Mouse (Mus musculus) bone marrow macrophage, adult 2 months (primary cell): Measurements from ENCODE around the gene Mob3a.

Experiments used
- CTCF ChIP-seq: IDR thresholded peaks from 2 replicates; pipeline ENCODE4 v1.5.1; 2012; ENCODE audit warnings: low read depth, mild to moderate bottlenecking, low read length, moderate library complexity
- POLR2A ChIP-seq: IDR thresholded peaks from 2 replicates; pipeline ENCODE4 v1.6.1; 2012; ENCODE audit warnings: mild to moderate bottlenecking, low read depth, low read length, borderline replicate concordance

- TF ChIP-seq CTCF (no peak), POLR2A (no peak)
These were observed 7.4 kb downstream of the Mob3a start for GRCm38 (mm10) chr10:80694159-80694938.
